Mouse (Mus musculus) large intestine, adult 2 months (tissue): ENCODE data around the gene Ppid. TPM values are rescaled to one million over a fixed set of nuclear protein-coding genes. Genes with fewer than 3 reads are reported as not detected.

Experiments used
- DNase-seq: peaks from one replicate; pipeline ENCODE4 v3.0.0-alpha.2; 2012; ENCODE audit warnings: low read depth, low spot score
- WGBS: fragments of 180-500 bp; shearing (Covaris S2); methylation state at CpG from one replicate; pipeline ENCODE4 v1.1.7; 2018; 5-methylcytosine and 5-hydroxymethylcytosine counted together
- polyA plus RNA-seq: library from polyadenylated mRNA; depleted of rRNA; stranded (reverse); fragments of >200 nt; gene quantifications from 2 replicates; pipeline ENCODE4 v1.2.3, GENCODE M21; 2012; rRNA removed

Ppid gene
- polyA plus RNA-seq, 1 experiment: 7.2 TPM

DNA sequence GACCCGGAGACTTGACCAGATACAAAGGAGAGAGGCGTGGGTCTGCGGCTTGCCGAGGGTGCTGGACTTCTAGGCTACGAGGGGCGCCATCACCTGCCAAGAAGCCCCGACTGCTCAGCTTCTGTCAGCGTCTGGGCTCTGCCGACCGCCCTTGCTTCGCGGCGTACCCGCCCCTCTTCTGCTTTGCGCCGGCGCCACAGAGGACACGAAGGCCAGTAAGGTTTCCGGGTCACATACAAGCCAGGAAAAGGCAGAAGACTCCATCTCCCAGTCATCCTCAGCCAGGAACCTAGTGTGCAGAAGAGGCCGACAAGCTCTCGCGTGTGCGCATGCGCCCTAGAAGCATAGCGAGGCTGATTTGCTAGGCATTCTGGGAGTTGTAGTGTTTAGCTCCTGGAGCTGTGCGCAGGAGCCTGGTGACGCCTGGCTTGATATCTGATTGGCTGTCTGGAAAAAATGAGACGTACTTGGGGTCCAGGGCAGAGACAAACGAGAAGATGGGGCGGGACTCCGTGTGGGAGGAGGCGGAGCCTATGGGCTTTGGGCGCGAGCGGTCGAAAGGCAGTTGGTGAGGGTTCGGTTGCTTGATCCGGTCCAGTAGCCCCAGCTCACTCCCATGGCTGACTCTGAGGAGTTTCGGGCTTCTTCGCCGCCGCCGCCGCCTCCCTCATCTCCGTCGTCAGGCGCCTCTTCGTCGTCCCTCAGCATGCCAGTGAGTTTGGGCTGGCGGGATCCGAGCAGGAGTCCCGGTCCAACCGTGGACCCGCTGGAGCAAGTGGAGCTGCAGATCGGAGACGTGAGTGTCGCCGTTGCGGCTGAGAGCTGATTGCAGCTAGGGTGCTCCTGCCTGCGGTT lies 37.6 kb downstream of the Ppid start, which contains the start of gene 4930579G24Rik:
Gene 4930579G24Rik, plus strand, starts transcription at position 519 of the 855 bp plus-strand sequence.
- peak; percentile 99 for DNase-seq
- WGBS: under 1% methylated on average over 60 of the region's 60 CpGs

GRCm38 (mm10) chr3:79629416-79629730 lies 38.2 kb downstream of the Ppid start, which contains the start of gene Etfdh:
Gene Etfdh (minus strand): TSS chr3:79629500.
- under 1% methylated on average over 11 of the region's 11 CpGs for WGBS
- peak; percentile 16 for DNase-seq

DNA sequence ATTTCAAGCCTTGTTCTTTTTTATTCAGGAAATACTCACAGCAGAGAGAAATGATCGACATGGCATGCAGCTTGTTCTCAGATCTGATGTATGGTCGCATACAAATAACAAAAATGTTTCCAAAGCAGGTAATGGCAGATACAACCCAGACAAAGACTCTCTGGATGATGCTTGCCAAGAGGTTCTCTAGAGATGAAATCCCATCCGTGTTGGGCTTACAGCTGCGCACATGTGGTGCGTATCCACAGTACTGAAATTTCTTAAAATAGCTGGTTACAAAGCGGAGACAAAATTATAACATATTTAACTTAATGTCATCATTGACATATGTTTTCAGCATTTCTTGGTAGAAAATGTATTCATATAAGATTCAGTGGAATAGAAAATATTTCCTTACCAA lies 61.0 kb downstream of the Ppid start:
- DNase-seq: no peak
- 83% methylated on average over 6 of the region's 6 CpGs for WGBS

Other genes starting within 250 kb of the Ppid start
- 1.1 and 2.2 TPM in 2 replicates for gene Fnip2, start 23.5 kb upstream of the Ppid start, polyA plus RNA-seq
- gene 4930579G24Rik, start 37.7 kb downstream of the Ppid start, polyA plus RNA-seq: 1.7 and 1.9 TPM in 2 replicates
- gene Etfdh, start 38.2 kb downstream of the Ppid start, polyA plus RNA-seq: 40.6 and 78.6 TPM in 2 replicates
- gene Rxfp1, start 146.5 kb downstream of the Ppid start, polyA plus RNA-seq: 0.06 TPM in 1 of 2 replicates, not detected in the other